Mouse (Mus musculus) liver, postnatal 0 days (tissue): Measurements from ENCODE around the gene Ccdc86. TPM values are rescaled to one million over a fixed set of nuclear protein-coding genes. Genes with fewer than 3 reads are reported as not detected.

Experiments
- ATAC-seq: fragments of 200-750 bp; cut with Nextera tagmentation; 2 replicates; pipeline ENCODE4 v1.8.0; 2017; ENCODE audit warnings: mild to moderate bottlenecking, moderate library complexity
- DNase-seq: peaks from one replicate; pipeline ENCODE4 v3.0.0-alpha.2; 2016
- H3K27ac ChIP-seq: fragments of 300-500 bp; sonication (generic); 2 replicates; pipeline ENCODE4 v1.5.1; 2014; ENCODE audit warnings: antibody characterized with exemption, moderate library complexity, mild to moderate bottlenecking, low read depth
- H3K27me3 ChIP-seq: fragments of 300-500 bp; sonication (generic); 2 replicates; pipeline ENCODE4 v1.6.1; 2014; ENCODE audit warnings: low read length, control low read depth, mixed read lengths; ENCODE audit not compliant: insufficient read depth
- H3K36me3 ChIP-seq: fragments of 300-500 bp; sonication (generic); replicated peaks from 2 replicates; pipeline ENCODE4 v1.6.1; 2014; ENCODE audit warnings: mild to moderate bottlenecking, control low read depth, low read length, moderate library complexity, mixed read lengths; ENCODE audit not compliant: insufficient read depth
- H3K4me1 ChIP-seq: fragments of 300-500 bp; sonication (generic); 2 replicates; pipeline ENCODE4 v1.6.1; 2014; ENCODE audit warnings: antibody characterized with exemption, mild to moderate bottlenecking, control low read depth; ENCODE audit not compliant: insufficient read depth
- H3K4me2 ChIP-seq: fragments of 300-500 bp; sonication (generic); 2 replicates; pipeline ENCODE4 v1.6.1; 2014; ENCODE audit warnings: low read depth, mild to moderate bottlenecking, low read length, moderate library complexity, mixed read lengths
- H3K4me3 ChIP-seq: fragments of 300-500 bp; sonication (generic); 2 replicates; pipeline ENCODE4 v1.5.1; 2014; ENCODE audit warnings: low read depth, low read length
- H3K9ac ChIP-seq: fragments of 300-500 bp; sonication (generic); replicated peaks from 2 replicates; pipeline ENCODE4 v1.6.1; 2014; ENCODE audit warnings: mild to moderate bottlenecking, moderate library complexity
- H3K9me3 ChIP-seq: fragments of 300-500 bp; sonication (generic); 2 replicates; pipeline ENCODE4 v1.6.1; 2016; ENCODE audit warnings: mild to moderate bottlenecking, control low read depth, low read length, mixed read lengths
- CTCF ChIP-seq: sonication (generic); IDR thresholded peaks from 2 replicates; pipeline ENCODE4 v1.5.1; 2016; ENCODE audit warnings: antibody characterized with exemption, low read depth
- EP300 ChIP-seq: IDR thresholded peaks from 2 replicates; pipeline ENCODE4 v1.6.1; 2016; ENCODE audit warnings: antibody characterized with exemption, low read depth, mild to moderate bottlenecking
- WGBS: fragments of 180-500 bp; shearing (Covaris S2); extraction: QIAGEN DNeasy Blood & Tissue Kit; methylation state at CpG from one replicate; pipeline ENCODE4 v1.1.7; 2014; ENCODE audit not compliant: insufficient replicate concordance; 5-methylcytosine and 5-hydroxymethylcytosine counted together
- polyA plus RNA-seq: library from polyadenylated mRNA; unstranded; fragments of >200 nt; fragmentation: Nextera tagmentation; extraction: Ambion mirVana; gene quantifications from 2 replicates; pipeline ENCODE4 v1.2.1, GENCODE M21; 2015

Ccdc86 gene
- polyA plus RNA-seq, 1 experiment from 2014 or later: 12.4 TPM

- Histone ChIP-seq H3K9ac (no peak overlapping the region), H3K27ac (no peak overlapping the region), H3K4me1 (no peaks in the 10 kb centered on the region; the same call in 1 of the 2 replicates), H3K27me3 (no peaks in the 10 kb centered on the region), H3K9me3 (no peaks in the 10 kb centered on the region; the same call in 1 of the 2 replicates), H3K36me3 (no peaks in the 10 kb centered on the region), H3K4me2 (no peak overlapping the region), H3K4me3 (no peak overlapping the region)
- 69% methylated on average over 2 of the region's 2 CpGs for WGBS
- TF ChIP-seq CTCF (no peak), EP300 (no peak)
- ATAC-seq (no peak), DNase-seq (no peak)
These were observed 24.1 kb upstream of the Ccdc86 start for GRCm38 (mm10) chr19:10973187-10973586.

- H3K4me2 ChIP-seq: no peak overlapping the region
- no peaks in the 10 kb centered on the region; the same call in 1 of the 2 replicates for H3K9me3 ChIP-seq
- H3K4me3 ChIP-seq: no peak overlapping the region
- DNase-seq: no peak
- WGBS: 72% methylated on average over 3 of the region's 3 CpGs
- no peak for ATAC-seq
- H3K27ac ChIP-seq: no peak overlapping the region
- no peaks in the 10 kb centered on the region for H3K36me3 ChIP-seq
- no peaks in the 10 kb centered on the region for H3K27me3 ChIP-seq
- no peaks in the 10 kb centered on the region; the same call in 1 of the 2 replicates for H3K4me1 ChIP-seq
- no peak overlapping the region for H3K9ac ChIP-seq
- TF ChIP-seq CTCF (no peak), EP300 (no peak)
These were observed 23.6 kb upstream of the Ccdc86 start for GRCm38 (mm10) chr19:10972660-10973059.

GRCm38 (mm10) chr19:10970457-10970856 is 21.4 kb upstream of the Ccdc86 start:
- DNase-seq (no peak), ATAC-seq (peak; percentile 45; the same call in 1 of the 2 replicates)
- H3K4me3 ChIP-seq: no peak overlapping the region
- no peak overlapping the region for H3K4me2 ChIP-seq
- H3K27ac ChIP-seq: no peak overlapping the region
- TF ChIP-seq EP300 (peak; percentile 69), CTCF (no peak)
- no peaks in the 10 kb centered on the region; the same call in 1 of the 2 replicates for H3K9me3 ChIP-seq
- 32% methylated on average over 3 of the region's 3 CpGs for whole genome bisulfite sequencing
- H3K4me1 ChIP-seq: no peaks in the 10 kb centered on the region; the same call in 1 of the 2 replicates
- H3K27me3 ChIP-seq: no peaks in the 10 kb centered on the region
- no peak overlapping the region for H3K9ac ChIP-seq
- H3K36me3 ChIP-seq: no peaks in the 10 kb centered on the region

GRCm38 (mm10) chr19:10968578-10968977 is 19.5 kb upstream of the Ccdc86 start:
- no peaks in the 10 kb centered on the region for H3K27me3 ChIP-seq
- H3K4me2 ChIP-seq: no peak overlapping the region
- H3K9ac ChIP-seq: no peak overlapping the region
- TF ChIP-seq CTCF (no peak), EP300 (no peak)
- no peak overlapping the region for H3K4me3 ChIP-seq
- WGBS: 79% methylated on average over 7 of the region's 7 CpGs
- no peak for ATAC-seq
- no peaks in the 10 kb centered on the region; the same call in 1 of the 2 replicates for H3K4me1 ChIP-seq
- no peaks in the 10 kb centered on the region; the same call in 1 of the 2 replicates for H3K9me3 ChIP-seq
- H3K27ac ChIP-seq: no peak overlapping the region
- DNase-seq: no peak
- H3K36me3 ChIP-seq: no peaks in the 10 kb centered on the region

GRCm38 (mm10) chr19:10965721-10966120 is 16.7 kb upstream of the Ccdc86 start:
- 74% methylated on average over 7 of the region's 7 CpGs for WGBS
- Histone ChIP-seq H3K27ac (no peak overlapping the region), H3K4me2 (no peak overlapping the region), H3K27me3 (no peaks in the 10 kb centered on the region), H3K36me3 (no peaks in the 10 kb centered on the region), H3K4me1 (no peaks in the 10 kb centered on the region; the same call in 1 of the 2 replicates), H3K9me3 (no peaks in the 10 kb centered on the region), H3K9ac (no peak overlapping the region), H3K4me3 (no peak overlapping the region)
- TF ChIP-seq EP300 (no peak), CTCF (no peak)
- ATAC-seq (no peak), DNase-seq (no peak)

- TF ChIP-seq CTCF (no peak), EP300 (no peak)
- no peaks in the 10 kb centered on the region for H3K9me3 ChIP-seq
- H3K27me3 ChIP-seq: no peaks in the 10 kb centered on the region
- no peaks in the 10 kb centered on the region for H3K36me3 ChIP-seq
- no peaks in the 10 kb centered on the region for H3K4me1 ChIP-seq
- H3K9ac ChIP-seq: no peak overlapping the region
- no peak overlapping the region for H3K4me2 ChIP-seq
- no peak overlapping the region for H3K4me3 ChIP-seq
- no peak for DNase-seq
- 41% methylated on average over 12 of the region's 12 CpGs for WGBS
- no peak overlapping the region for H3K27ac ChIP-seq
- ATAC-seq: no peak
These were observed 10.9 kb upstream of the Ccdc86 start for GRCm38 (mm10) chr19:10959978-10960346.
